11 mouse cellular contexts compared by ENCODE assay signal in the genomic region with DNA sequence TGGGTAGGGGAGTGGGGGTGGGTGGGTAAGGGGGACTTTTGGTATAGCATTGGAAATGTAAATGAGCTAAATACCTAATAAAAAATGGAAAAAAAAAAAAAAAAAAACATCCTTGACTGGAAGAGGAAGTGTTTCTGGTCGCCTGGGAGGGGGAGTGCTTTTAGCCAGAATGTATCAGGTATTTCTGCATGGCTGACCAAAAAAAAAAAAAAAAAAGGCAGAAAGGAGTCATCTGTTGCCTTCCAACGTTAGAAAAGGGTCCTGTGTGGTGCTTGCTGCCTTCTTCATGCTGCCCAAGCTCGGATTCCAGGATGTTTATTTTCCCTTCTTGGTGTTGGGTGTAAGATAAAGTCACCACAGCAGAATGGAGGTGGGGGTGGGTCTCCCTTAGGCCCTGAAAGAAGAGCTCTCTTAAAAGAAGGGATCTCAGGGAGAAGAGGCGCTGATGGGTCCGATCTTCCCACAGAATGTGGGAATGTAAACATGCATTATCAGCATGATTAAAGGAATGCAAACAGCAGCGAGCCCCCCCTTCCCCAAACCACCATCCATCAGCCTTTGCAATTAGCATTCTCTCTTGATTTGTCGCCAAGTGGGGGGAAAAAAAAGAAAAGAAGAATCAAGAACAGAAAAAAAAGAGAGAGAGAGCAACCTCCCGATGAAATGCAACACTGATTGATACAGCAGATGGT.
A peak's percentile ranks its signal among the peaks of the same experiment; 100 is the strongest.
DNase-seq lines count a peak whose midpoint lies in the region; ATAC-seq and TF ChIP-seq lines count a peak whose summit lies in the region.
"Had no signal": no experiment of that assay in that cellular context is flagged by ENCODE, and none has a peak within 500 bp of the region (broad histone marks: within the 10 kb centered on the region; RNA-seq: fewer than 3 reads in every experiment).

No protein-coding gene starts in this region.

- H3K4me2 ChIP-seq in embryonic facial prominence, embryonic 12.5 days (replicated peaks): 0 out of 2 replicates have a peak overlapping the region, but pooled peaks have one; percentile 9
- H3K4me2 ChIP-seq in lung, embryonic 14.5 days: peak overlapping the region; percentile 53
- H3K4me2 ChIP-seq in hindbrain, embryonic 12.5 days (replicated peaks): peak overlapping the region; percentile 37
- peak overlapping the region; percentile 29; the same call in 1 of the 2 replicates for H3K4me2 ChIP-seq in neural tube, embryonic 14.5 days (ENCODE audit: low read depth, low read length)
- H3K4me2 ChIP-seq: limb, embryonic 13.5 days had no signal

- DNase-seq in embryonic facial prominence, embryonic 10.5 days (ENCODE audit: low spot score): no peak
- DNase-seq in lung, embryonic 14.5 days: peak; percentile 75
- DNase-seq in lung, postnatal 14 days: no peak
- no peak for DNase-seq in MN1 (ENCODE audit: low spot score)
- DNase-seq in layer of hippocampus, adult 9-11 months: no peak
- DNase-seq: adrenal gland, postnatal 10 days; cerebellum, adult 2 months had no signal

- TF ChIP-seq CTCF in lung, embryonic 14.5 days (IDR thresholded peaks at IDR 0.05; ENCODE audit: low read depth): no peak

- ATAC-seq in embryonic facial prominence, embryonic 12.5 days (ENCODE audit: insufficient number of reproducible peaks, insufficient read depth, low FRiP score, low TSS enrichment): no peak
- peak; percentile 66 for ATAC-seq in lung, embryonic 14.5 days (ENCODE audit: insufficient read depth)
- peak; percentile 59; the same call in 1 of the 2 replicates for ATAC-seq in hindbrain, embryonic 12.5 days (ENCODE audit: low FRiP score)
- ATAC-seq in neural tube, embryonic 14.5 days (ENCODE audit: low read depth): peak; percentile 50; the same call in 1 of the 2 replicates

- no peak overlapping the region for H3K4me3 ChIP-seq in embryonic facial prominence, embryonic 12.5 days
- no peak overlapping the region for H3K4me3 ChIP-seq in embryonic facial prominence, embryonic 10.5 days
- no peak overlapping the region for H3K4me3 ChIP-seq in lung, embryonic 14.5 days (ENCODE audit: low read depth, low read length)
- H3K4me3 ChIP-seq in hindbrain, embryonic 12.5 days: no peak overlapping the region
- no peak overlapping the region for H3K4me3 ChIP-seq in neural tube, embryonic 14.5 days (ENCODE audit: low read depth, low read length)
- H3K4me3 ChIP-seq: limb, embryonic 13.5 days had no signal

- H3K4me1 ChIP-seq in embryonic facial prominence, embryonic 12.5 days: 0 out of 2 replicates have a peak, but pooled peaks cover 7% of the 10 kb centered on the region
- no peaks in the 10 kb centered on the region for H3K4me1 ChIP-seq in embryonic facial prominence, embryonic 10.5 days
- no peaks in the 10 kb centered on the region; the same call in 1 of the 2 replicates for H3K4me1 ChIP-seq in lung, embryonic 14.5 days (ENCODE audit: insufficient read depth)
- H3K4me1 ChIP-seq in hindbrain, embryonic 12.5 days: 0 out of 2 replicates have a peak, but pooled peaks cover 5% of the 10 kb centered on the region
- H3K4me1 ChIP-seq in neural tube, embryonic 14.5 days (ENCODE audit: control insufficient read depth, insufficient read depth, low read length): peaks cover 6% of the 10 kb centered on the region; the same call in 1 of the 2 replicates

- 22% methylated on average over 8 of the region's 8 CpGs for WGBS in embryonic facial prominence, embryonic 12.5 days
- WGBS in embryonic facial prominence, embryonic 10.5 days: 24% methylated on average over 8 of the region's 8 CpGs
- whole genome bisulfite sequencing in lung, embryonic 14.5 days: 3% methylated on average over 8 of the region's 8 CpGs
- WGBS in hindbrain, embryonic 12.5 days: 12% methylated on average over 8 of the region's 8 CpGs
- 15% methylated on average over 8 of the region's 8 CpGs for WGBS in neural tube, embryonic 14.5 days

- no peaks in the 10 kb centered on the region for H3K9me3 ChIP-seq in embryonic facial prominence, embryonic 12.5 days
- no peaks in the 10 kb centered on the region for H3K9me3 ChIP-seq in embryonic facial prominence, embryonic 10.5 days
- H3K9me3 ChIP-seq in lung, embryonic 14.5 days (ENCODE audit: low read depth, low read length): no peaks in the 10 kb centered on the region
- no peaks in the 10 kb centered on the region for H3K9me3 ChIP-seq in hindbrain, embryonic 12.5 days (replicated peaks)
- H3K9me3 ChIP-seq in neural tube, embryonic 14.5 days (ENCODE audit: control insufficient read depth, low read length): no peaks in the 10 kb centered on the region
- H3K9me3 ChIP-seq: limb, embryonic 13.5 days had no signal

- H3K27me3 ChIP-seq in embryonic facial prominence, embryonic 12.5 days: no peaks in the 10 kb centered on the region
- H3K27me3 ChIP-seq in embryonic facial prominence, embryonic 10.5 days (replicated peaks; ENCODE audit: low read depth, poor library complexity, severe bottlenecking): no peaks in the 10 kb centered on the region
- no peaks in the 10 kb centered on the region for H3K27me3 ChIP-seq in lung, embryonic 14.5 days (ENCODE audit: insufficient read depth, low read length)
- H3K27me3 ChIP-seq in hindbrain, embryonic 12.5 days: no peaks in the 10 kb centered on the region
- H3K27me3 ChIP-seq in neural tube, embryonic 14.5 days (ENCODE audit: control insufficient read depth, insufficient read depth, low read length): no peaks in the 10 kb centered on the region
- H3K27me3 ChIP-seq: limb, embryonic 13.5 days had no signal

- H3K36me3 ChIP-seq in embryonic facial prominence, embryonic 12.5 days: no peaks in the 10 kb centered on the region
- no peaks in the 10 kb centered on the region for H3K36me3 ChIP-seq in embryonic facial prominence, embryonic 10.5 days (replicated peaks)
- no peaks in the 10 kb centered on the region for H3K36me3 ChIP-seq in lung, embryonic 14.5 days (ENCODE audit: insufficient read depth)
- no peaks in the 10 kb centered on the region for H3K36me3 ChIP-seq in hindbrain, embryonic 12.5 days
- no peaks in the 10 kb centered on the region for H3K36me3 ChIP-seq in neural tube, embryonic 14.5 days (ENCODE audit: control insufficient read depth, insufficient read depth, low read length)
- H3K36me3 ChIP-seq: limb, embryonic 13.5 days had no signal

- no peak overlapping the region for H3K27ac ChIP-seq in embryonic facial prominence, embryonic 12.5 days
- no peak overlapping the region for H3K27ac ChIP-seq in embryonic facial prominence, embryonic 10.5 days (replicated peaks)
- no peak overlapping the region for H3K27ac ChIP-seq in lung, embryonic 14.5 days (ENCODE audit: low read depth)
- H3K27ac ChIP-seq in hindbrain, embryonic 12.5 days: peak overlapping the region; percentile 66
- H3K27ac ChIP-seq in neural tube, embryonic 14.5 days (ENCODE audit: low read depth, low read length): peak overlapping the region; percentile 46
- H3K27ac ChIP-seq: limb, embryonic 13.5 days had no signal

- H3K9ac ChIP-seq in embryonic facial prominence, embryonic 12.5 days: no peak overlapping the region
- H3K9ac ChIP-seq in lung, embryonic 14.5 days: no peak overlapping the region
- no peak overlapping the region for H3K9ac ChIP-seq in hindbrain, embryonic 12.5 days
- H3K9ac ChIP-seq in neural tube, embryonic 14.5 days (replicated peaks; ENCODE audit: low read depth, low read length): no peak overlapping the region
- H3K9ac ChIP-seq: limb, embryonic 13.5 days had no signal

Comparison
In these comparisons a context has a peak if more than half of its experiments do, and no peak if none do; other contexts are left out.
1. H3K27ac ChIP-seq: peak in hindbrain, embryonic 12.5 days (single experiment) and neural tube, embryonic 14.5 days (single experiment); none in embryonic facial prominence, embryonic 12.5 days (single experiment), embryonic facial prominence, embryonic 10.5 days (single experiment) and lung, embryonic 14.5 days (single experiment).
2. Peak in every context shown above with its lines, with median percentiles within 50 percentile points of each other: H3K4me2 ChIP-seq.